Mouse (Mus musculus) ES-Bruce4 (cell line): ENCODE results near the gene Klf16. TPM values are rescaled to one million over a fixed set of nuclear protein-coding genes. Genes with fewer than 3 reads are reported as not detected.

Experiments used
- H3K27ac ChIP-seq: 2 replicates; pipeline ENCODE4 v1.5.1; 2012; ENCODE audit warnings: low read length, inconsistent platforms; ENCODE audit not compliant: insufficient read depth
- H3K27me3 ChIP-seq: 2 replicates; pipeline ENCODE4 v1.6.1; 2012; ENCODE audit warnings: mild to moderate bottlenecking, low read length, inconsistent platforms; ENCODE audit not compliant: control insufficient read depth, poor library complexity, insufficient read depth, severe bottlenecking
- H3K36me3 ChIP-seq: 2 replicates; pipeline ENCODE4 v1.6.1; 2012; ENCODE audit warnings: inconsistent platforms, mild to moderate bottlenecking, low read length, moderate library complexity; ENCODE audit not compliant: control insufficient read depth, poor library complexity, insufficient read depth, severe bottlenecking
- H3K4me1 ChIP-seq: one replicate; pipeline ENCODE4 v1.8.1; 2011; ENCODE audit warnings: low read length; ENCODE audit not compliant: control insufficient read depth, insufficient read depth
- H3K4me3 ChIP-seq: 2 replicates; pipeline ENCODE4 v1.5.1; 2011; ENCODE audit warnings: low read depth, mild to moderate bottlenecking, low read length
- H3K9ac ChIP-seq: 2 replicates; pipeline ENCODE4 v1.6.1; 2012; ENCODE audit warnings: low read depth, mild to moderate bottlenecking, inconsistent platforms; ENCODE audit not compliant: poor library complexity, severe bottlenecking
- H3K9me3 ChIP-seq: replicated peaks from 2 replicates; pipeline ENCODE4 v1.6.1; 2012; ENCODE audit warnings: mild to moderate bottlenecking, low read length, inconsistent platforms; ENCODE audit not compliant: control insufficient read depth, poor library complexity, insufficient read depth, severe bottlenecking
- CTCF ChIP-seq: IDR thresholded peaks from one replicate; pipeline ENCODE4 v1.8.1; 2011; ENCODE audit warnings: low read depth, low read length
- EP300 ChIP-seq: IDR thresholded peaks from 2 replicates; pipeline ENCODE4 v1.6.1; 2011; ENCODE audit warnings: low read depth, low read length; ENCODE audit not compliant: insufficient read depth
- POLR2A ChIP-seq: IDR thresholded peaks from one replicate; pipeline ENCODE4 v1.8.1; 2011; ENCODE audit warnings: low read length; ENCODE audit not compliant: insufficient read depth
- polyA plus RNA-seq: library from polyadenylated mRNA; stranded (reverse); fragments of >200 nt; gene quantifications from 2 replicates; pipeline ENCODE4 v1.2.4, GENCODE M21; 2011; ENCODE audit warnings: low read depth; ENCODE audit not compliant: missing spikeins, insufficient read depth, insufficient read length

Klf16 gene
- polyA plus RNA-seq, 1 experiment = 24.9 TPM

DNA sequence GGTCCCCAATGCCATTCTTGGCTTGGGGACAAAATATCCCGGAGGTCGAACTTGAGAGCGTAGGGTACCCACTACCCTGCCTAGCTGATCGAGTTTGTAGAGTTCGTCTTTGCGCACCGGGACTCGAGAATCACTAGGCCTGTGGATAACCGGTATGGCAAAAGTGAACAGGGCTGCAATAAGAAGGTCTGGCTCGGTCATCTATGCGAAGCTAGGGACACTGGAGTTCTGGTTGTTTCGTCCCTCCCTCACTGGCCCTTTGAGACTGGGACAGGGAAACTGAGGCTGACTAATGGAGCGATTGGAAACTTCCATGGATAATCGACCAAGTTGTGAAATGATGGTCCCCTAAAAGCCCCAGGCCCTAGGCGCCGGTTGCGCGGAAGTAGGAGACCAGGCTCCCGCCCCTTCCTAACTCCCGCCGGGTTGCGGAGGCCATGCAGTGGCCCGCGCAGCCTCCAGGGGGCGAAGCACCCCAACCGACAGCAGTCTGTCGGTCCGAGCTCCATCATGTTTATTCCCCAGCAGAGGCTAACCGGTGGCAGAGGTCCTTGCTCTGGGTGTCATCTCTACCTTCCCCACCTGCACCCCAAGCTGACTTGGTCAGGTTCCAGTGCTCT lies 1.1 kb upstream of the Klf16 start:
- peak overlapping the region; percentile 77 for H3K4me3 ChIP-seq
- TF ChIP-seq EP300 = 0 out of 2 replicates have a peak, but pooled peaks have one; percentile 13
- peak; percentile 71 for TF ChIP-seq CTCF
- TF ChIP-seq POLR2A = peak; percentile 56
- peaks cover 7% of the 10 kb centered on the region for H3K4me1 ChIP-seq
- peak overlapping the region; percentile 94 for H3K27ac ChIP-seq
- H3K27me3 ChIP-seq = no peaks in the 10 kb centered on the region
- no peaks in the 10 kb centered on the region for H3K36me3 ChIP-seq
- H3K9me3 ChIP-seq = no peaks in the 10 kb centered on the region
- peak overlapping the region; percentile 94 for H3K9ac ChIP-seq

DNA sequence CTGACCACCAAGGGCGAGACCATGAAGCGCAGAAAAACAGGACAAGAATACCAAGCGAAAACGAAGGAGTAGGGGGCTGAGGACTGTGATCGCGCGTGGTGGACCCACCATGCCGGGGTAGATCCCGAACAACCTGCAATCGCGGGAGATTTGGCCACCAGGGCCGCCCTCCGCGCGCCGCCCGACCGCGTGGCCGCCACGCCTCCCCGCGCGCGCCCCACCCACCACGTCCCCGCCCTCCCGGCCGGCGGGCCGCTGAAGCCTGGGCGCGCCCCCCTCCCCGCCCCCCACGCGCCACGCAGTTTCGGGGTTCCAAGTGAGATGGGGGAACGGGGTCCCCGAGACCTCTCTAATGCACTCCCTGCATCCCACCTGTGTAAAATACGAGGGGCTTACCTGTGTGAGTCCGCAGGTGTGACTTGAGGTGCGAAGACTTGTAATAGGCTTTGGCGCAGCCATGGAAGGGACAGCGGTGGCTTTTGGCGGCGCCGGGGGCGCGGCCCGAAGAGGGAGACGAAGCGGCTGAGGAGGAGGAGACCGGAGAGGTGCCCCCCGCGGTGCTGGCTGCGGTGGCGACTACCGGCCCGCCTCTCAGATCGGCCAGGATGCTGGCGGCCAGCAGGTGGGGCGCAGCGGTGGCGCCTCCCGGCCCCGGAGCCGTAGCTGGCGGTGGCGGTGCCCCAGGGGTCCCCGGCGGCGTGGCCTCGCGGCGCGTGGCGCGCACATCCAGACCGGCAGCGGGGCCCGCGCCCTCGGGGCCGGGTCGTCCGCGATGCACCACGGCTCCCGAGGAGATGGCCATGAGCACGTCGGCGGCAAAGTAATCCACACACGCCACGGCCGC lies 548 bp downstream of the Klf16 start:
- H3K27me3 ChIP-seq = no peaks in the 10 kb centered on the region
- TF ChIP-seq POLR2A (no peak), EP300 (no peak), CTCF (no peak)
- peak overlapping the region; percentile 94 for H3K4me3 ChIP-seq
- H3K36me3 ChIP-seq = no peaks in the 10 kb centered on the region
- H3K4me1 ChIP-seq = peaks cover 9% of the 10 kb centered on the region
- H3K27ac ChIP-seq = peak overlapping the region; percentile 49
- peak overlapping the region; percentile 94 for H3K9ac ChIP-seq
- H3K9me3 ChIP-seq = no peaks in the 10 kb centered on the region

DNA sequence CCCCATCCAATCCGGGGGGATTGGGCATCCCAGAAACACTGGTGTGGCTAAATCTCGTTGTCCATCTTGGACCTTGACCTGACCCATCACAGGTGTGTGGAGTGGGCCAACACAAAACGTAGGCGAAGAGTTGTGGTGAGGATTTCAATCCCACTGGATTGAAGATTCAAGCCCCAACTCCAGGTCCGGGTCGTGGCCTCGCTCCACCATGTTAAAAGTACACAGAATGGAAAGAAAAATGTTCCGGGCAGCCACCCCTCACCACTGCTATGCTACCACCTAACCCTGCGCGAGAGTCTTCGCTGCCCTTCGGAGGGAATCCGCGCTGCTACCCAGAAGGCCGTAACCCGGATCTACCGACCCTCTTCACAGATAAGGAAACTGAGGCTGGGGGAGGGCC lies 1.2 kb downstream of the Klf16 start:
- Histone ChIP-seq H3K27ac (peak overlapping the region; percentile 9; the same call in 1 of the 2 replicates), H3K9ac (peak overlapping the region; percentile 94), H3K36me3 (no peaks in the 10 kb centered on the region), H3K4me3 (peak overlapping the region; percentile 94), H3K9me3 (no peaks in the 10 kb centered on the region), H3K4me1 (peaks cover 9% of the 10 kb centered on the region), H3K27me3 (no peaks in the 10 kb centered on the region)
- TF ChIP-seq EP300 (no peak), POLR2A (no peak), CTCF (no peak)

DNA sequence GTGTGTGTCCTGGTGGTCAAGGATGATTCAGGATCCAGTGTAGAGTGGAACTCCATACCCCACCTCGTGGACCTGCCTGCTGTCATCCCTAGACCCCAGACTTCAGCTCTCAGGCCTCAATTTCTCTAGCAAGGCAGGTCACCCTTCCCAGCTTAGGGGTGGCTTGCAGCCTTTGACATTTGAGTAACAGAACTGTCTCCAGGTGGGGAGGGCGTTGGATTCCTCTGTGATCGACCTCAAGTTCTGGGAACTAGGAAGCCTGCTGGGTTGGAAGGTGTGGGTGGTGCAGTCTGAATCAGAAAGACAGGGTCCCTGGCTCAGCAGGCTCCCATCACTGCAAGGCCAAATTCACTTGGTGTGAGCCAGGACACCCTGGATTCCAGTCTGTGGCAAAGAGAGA lies 2.2 kb downstream of the Klf16 start:
- Histone ChIP-seq H3K9me3 (no peaks in the 10 kb centered on the region), H3K27ac (no peak overlapping the region), H3K9ac (0 out of 2 replicates have a peak overlapping the region, but pooled peaks have one; percentile 94), H3K36me3 (no peaks in the 10 kb centered on the region), H3K4me1 (peaks cover 9% of the 10 kb centered on the region), H3K4me3 (no peak overlapping the region), H3K27me3 (no peaks in the 10 kb centered on the region)
- no peak for TF ChIP-seq CTCF
- no peak for TF ChIP-seq POLR2A
- TF ChIP-seq EP300 = no peak

GRCm38 (mm10) chr10:80573944-80574343 lies 3.2 kb downstream of the Klf16 start:
- Histone ChIP-seq H3K27ac (no peak overlapping the region), H3K9ac (no peak overlapping the region), H3K4me3 (no peak overlapping the region), H3K27me3 (no peaks in the 10 kb centered on the region), H3K4me1 (peaks cover 9% of the 10 kb centered on the region), H3K9me3 (no peaks in the 10 kb centered on the region), H3K36me3 (no peaks in the 10 kb centered on the region)
- TF ChIP-seq EP300 = no peak
- no peak for TF ChIP-seq CTCF
- no peak for TF ChIP-seq POLR2A

GRCm38 (mm10) chr10:80572477-80572876 lies 4.6 kb downstream of the Klf16 start:
- H3K4me1 ChIP-seq = peaks cover 9% of the 10 kb centered on the region
- no peak overlapping the region for H3K27ac ChIP-seq
- no peak overlapping the region for H3K9ac ChIP-seq
- no peaks in the 10 kb centered on the region for H3K9me3 ChIP-seq
- no peak for TF ChIP-seq POLR2A
- TF ChIP-seq EP300 = no peak
- TF ChIP-seq CTCF = no peak
- H3K27me3 ChIP-seq = no peaks in the 10 kb centered on the region
- H3K36me3 ChIP-seq = peaks cover 4% of the 10 kb centered on the region; the same call in 1 of the 2 replicates
- H3K4me3 ChIP-seq = no peak overlapping the region
